Mouse (Mus musculus) mesoderm, embryonic 11.5 days (tissue): ENCODE results near the gene Pdia4.
"Not testable (repeated sequence)": the region's sequence is repeated elsewhere in the genome, so short reads cannot be mapped to it uniquely, and the experiment has no call there.

Experiments
- DNase-seq: peaks from one replicate; pipeline ENCODE4 v3.0.0-alpha.2; 2012; ENCODE audit warnings: low read depth, low spot score

The Pdia4 gene

GRCm38 (mm10) chr6:47811324-47811723, 1.9 kb downstream of the Pdia4 start:
- no peak for DNase-seq

- no peak for DNase-seq
Observed at GRCm38 (mm10) chr6:47810181-47810580, 3.0 kb downstream of the Pdia4 start.

- no peak for DNase-seq
Observed at GRCm38 (mm10) chr6:47809053-47809452, 4.2 kb downstream of the Pdia4 start.

DNA sequence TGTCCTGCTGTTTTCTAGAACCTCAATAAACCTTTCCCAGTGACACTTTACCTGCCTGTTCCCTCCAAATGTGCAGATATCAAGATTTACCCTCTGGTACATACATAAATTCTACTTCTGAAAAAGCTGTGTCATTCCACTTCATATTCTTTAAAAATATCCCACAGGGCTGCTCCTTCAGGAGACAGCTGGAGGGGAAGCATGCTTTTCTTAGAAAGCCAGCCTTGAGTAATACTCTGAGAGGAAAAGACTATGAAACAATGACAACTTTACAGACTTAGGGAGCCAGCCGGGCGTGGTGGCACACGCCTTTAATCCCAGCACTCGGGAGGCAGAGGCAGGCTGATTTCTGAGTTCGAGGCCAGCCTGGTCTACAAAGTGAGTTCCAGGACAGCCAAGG, 4.7 kb downstream of the Pdia4 start:
- DNase-seq: no peak

DNA sequence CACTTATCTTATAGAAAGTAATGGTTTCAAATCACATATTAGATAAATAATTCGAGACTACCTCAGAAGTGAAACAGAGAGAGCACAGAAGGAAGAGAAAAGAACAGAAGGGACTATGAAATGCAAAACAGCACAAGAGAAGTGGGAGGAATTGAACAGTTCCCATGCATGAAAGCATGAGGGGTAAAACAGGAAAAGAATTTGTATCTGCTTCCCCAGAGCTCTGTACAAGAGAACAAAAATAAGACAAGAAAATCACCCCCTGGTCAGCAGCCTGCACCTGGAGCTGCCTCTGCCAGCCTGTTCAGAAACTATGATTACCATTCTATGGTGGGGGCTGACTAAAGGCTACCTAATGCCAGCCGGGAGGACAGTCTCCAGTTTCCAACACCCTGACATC, 5.8 kb downstream of the Pdia4 start:
- no peak for DNase-seq

DNA sequence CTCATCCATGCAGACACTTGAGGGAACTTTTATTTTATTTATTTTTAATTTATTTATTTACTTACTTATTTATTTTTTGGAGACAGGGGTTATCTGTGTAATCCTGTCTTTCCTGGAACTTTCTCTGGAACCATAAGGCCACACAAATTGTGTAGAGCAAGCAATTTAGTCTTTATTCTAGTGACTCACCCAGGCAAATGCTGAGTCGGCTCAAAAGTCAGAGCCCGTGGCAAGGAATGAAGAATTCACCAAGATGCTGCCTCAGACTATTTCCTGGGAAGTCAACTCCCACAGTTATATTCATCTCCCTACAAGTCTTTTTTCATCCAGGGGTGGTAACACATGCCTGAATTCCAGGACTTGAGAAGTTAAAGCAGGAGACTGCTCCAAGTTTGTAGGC, 7.7 kb downstream of the Pdia4 start:
- no peak for DNase-seq

DNA sequence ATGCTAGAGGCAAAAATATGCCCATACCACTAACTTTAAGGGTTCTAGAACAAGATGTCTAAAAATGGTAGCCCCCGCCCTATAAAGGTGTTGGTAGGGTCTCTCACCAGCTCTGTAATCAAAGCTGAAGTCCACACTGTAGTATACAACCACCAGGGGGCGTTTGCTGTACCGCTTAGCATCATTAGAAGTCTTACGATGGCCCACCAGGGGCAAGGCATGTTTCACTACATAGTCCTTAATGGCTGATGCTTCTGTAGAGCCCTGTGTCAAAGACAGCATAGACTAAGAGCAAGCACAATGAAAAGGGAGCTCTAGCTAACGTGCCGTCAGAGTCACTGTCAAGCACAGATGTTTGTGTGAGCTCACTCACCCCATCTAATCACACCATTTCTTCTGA, 14.2 kb downstream of the Pdia4 start:
- DNase-seq: peak; percentile 82

- DNase-seq: no peak
Observed at GRCm38 (mm10) chr6:47794106-47794830, 19.0 kb downstream of the Pdia4 start.

- no peak for DNase-seq
Observed at GRCm38 (mm10) chr6:47793284-47793683, 19.9 kb downstream of the Pdia4 start.

GRCm38 (mm10) chr6:47792533-47792932, 20.7 kb downstream of the Pdia4 start:
- DNase-seq: no peak

- no peak for DNase-seq
Observed at GRCm38 (mm10) chr6:47790745-47791144, 22.5 kb downstream of the Pdia4 start.

DNA sequence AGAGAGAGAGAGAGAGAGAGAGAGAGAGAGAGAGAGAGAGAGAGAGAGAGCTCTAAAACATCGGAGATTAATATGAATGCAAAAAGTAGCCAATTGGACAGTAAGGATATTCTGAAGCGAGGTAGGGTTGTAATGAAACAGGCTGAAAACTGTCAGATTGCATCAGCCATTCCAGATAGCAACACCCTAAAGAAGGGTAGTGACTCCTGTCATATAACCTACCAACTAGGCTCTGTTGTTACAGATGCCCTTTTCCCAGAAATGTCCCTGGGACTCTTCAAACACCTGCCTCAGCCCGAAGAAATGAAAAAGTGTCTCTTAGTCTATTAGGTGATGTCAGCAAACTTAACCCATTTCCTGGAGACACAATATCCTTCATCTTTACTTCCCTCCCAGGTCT, 24.4 kb downstream of the Pdia4 start:
- no peak for DNase-seq

DNA sequence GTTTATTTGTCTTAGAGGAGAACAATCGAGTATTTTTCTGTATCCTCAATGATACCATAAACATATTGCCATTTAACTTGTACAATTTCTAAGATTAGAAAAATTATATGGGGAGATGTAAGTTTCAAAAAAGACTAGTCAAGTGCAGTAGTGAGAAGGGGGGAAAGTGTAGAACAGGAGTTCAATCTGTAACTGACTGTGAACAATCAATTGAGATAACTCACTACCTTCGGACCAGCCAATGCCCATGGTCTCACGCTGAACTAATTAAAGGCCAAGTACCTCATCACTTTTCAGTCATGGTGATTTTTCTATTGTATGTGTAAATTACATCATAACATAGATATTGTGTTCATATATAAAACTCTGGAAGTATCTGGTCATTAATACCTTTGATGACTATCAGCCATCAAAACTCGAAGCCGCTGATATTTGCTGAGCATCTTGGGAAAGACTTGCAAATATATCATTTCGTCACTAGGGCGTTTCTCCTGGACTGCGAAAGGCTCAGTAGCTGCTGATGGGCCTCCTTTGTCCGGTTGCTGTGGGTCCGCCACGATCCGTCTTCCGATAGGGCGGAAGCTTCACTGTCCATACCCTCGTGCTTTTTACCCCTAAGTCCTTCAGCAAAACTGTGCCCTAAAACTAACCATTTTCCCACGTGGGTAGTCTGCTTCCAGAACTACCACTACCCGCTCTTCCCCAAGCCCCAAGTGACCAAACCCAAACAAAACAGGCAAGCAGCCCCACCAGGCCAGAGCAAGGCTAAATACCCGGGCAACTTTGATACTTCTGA, 25.1 kb downstream of the Pdia4 start:
- DNase-seq: peak; percentile 94

GRCm38 (mm10) chr6:47784707-47785412, 28.4 kb downstream of the Pdia4 start:
- no peak for DNase-seq

DNA sequence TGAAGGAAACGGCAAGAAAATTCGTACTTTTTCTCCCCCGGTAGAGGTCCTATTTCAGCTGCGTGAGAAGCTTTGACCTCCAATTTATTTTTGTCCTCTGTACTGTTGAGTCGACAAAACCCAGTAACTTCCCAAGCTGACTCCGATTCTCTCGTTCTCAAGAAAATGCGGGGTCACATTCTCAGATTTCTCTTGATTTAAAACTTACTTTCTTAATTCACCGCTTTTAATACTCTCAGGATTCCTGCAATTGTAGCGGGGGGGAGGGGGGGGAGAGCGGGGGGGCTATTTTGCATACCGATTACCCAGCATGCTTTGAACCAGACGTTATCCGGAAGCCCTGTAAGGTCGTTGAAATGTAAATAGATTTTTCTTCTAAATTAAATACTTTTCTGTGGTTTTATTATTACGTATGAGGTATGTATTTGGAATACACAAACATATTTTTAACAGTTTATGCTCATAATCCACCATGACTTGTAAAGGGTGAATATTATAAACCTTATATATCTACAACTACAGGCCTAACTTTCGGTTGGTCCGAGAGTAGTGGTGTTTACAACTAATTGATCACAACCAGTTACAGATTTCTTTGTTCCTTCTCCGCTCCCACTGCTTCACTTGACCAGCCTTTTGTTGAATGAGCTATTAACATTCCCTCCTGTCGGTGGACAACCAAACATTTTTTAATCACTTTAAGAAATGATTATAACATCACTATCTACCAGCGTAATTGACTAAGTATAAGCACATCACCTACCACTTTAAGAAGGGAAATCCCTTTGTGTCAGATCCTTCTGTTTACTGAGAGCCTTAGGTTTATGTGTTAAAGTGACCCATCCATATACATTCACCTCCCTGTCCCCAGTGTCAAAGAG, 31.9 kb downstream of the Pdia4 start:
- DNase-seq: peak; percentile 79

DNA sequence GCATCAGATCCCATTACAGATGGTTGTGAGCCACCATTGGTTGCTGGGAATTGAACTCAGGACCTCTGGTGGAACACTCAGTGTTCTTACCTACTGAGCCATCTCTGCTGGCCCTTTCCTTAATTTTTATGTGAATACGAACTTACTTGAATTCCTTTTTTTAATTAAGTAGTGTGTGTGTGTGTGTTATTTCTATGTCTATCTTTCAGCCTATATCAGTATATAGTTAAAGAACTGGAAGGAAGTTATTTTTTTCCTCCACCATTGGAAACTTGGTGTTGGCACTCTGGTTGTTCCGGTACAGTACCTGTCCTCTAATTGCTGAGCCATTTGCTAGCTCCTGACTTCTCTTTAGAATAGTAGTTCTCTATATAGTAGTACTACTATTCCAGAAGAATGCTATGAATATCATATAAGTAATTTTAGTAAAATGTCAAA, 32.6 kb downstream of the Pdia4 start:
- peak; percentile 29 for DNase-seq

GRCm38 (mm10) chr6:47771760-47772159, 41.5 kb downstream of the Pdia4 start:
- peak; percentile 59 for DNase-seq

GRCm38 (mm10) chr6:47771113-47771512, 42.1 kb downstream of the Pdia4 start:
- not testable (repeated sequence) for DNase-seq

- not testable (repeated sequence) for DNase-seq
Observed at GRCm38 (mm10) chr6:47769861-47770260, 43.4 kb downstream of the Pdia4 start.

GRCm38 (mm10) chr6:47768520-47768919, 44.7 kb downstream of the Pdia4 start:
- DNase-seq: not testable (repeated sequence)

GRCm38 (mm10) chr6:47767355-47767754, 45.9 kb downstream of the Pdia4 start:
- DNase-seq: not testable (repeated sequence)
